Mouse (Mus musculus) MEL (cell line): ENCODE results near the gene Homer2.

ENCODE experiments used
- EP300 ChIP-seq, 2 experiments: IDR thresholded peaks; 2 replicates each; pipeline ENCODE4 v1.6.1; 2011; ENCODE audit warnings: improper control_type of control experiment in 2 of 2, low read length in 2 of 2, low read depth in 1 of 2, mild to moderate bottlenecking in 1 of 2
- POLR2A ChIP-seq, 2 experiments: IDR thresholded peaks; 2 replicates each; pipeline ENCODE4 v1.6.1; 2011 to 2012; ENCODE audit warnings: low read length in 2 of 2, mild to moderate bottlenecking in 2 of 2, control low read depth in 1 of 2, improper control_type of control experiment in 1 of 2, low read depth in 1 of 2, moderate library complexity in 1 of 2; ENCODE audit not compliant: control insufficient read depth in 1 of 2, insufficient read depth in 1 of 2, poor library complexity in 1 of 2

DNA sequence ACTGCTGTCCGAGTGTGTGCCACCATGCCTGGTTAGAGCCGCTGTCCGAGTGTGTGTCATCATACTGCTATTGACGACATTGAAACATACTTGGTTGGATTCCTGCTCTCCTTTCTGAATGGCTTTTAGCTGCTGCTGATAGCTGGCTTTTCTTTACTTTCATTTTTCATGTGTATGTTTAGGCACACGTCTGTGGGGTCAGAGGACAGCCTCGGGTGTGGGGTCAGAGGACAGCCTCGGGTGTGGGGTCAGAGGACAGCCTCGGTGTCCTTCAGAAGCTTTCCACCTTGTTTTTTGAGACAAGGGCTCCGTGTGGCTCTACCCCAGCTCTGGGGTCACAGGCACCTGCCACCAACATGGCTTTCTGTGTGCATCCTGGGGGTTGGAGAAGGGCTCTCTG is 114.6 kb downstream of the Homer2 start:
- TF ChIP-seq EP300 (IDR thresholded peaks at IDR 0.05; ENCODE audit: low read depth in 1 of 2, low read length in 2 of 2) (no peak), POLR2A (IDR thresholded peaks at IDR 0.05; ENCODE audit: control insufficient read depth in 1 of 2, insufficient read depth in 1 of 2, low read depth in 1 of 2, low read length in 2 of 2, poor library complexity in 1 of 2) (no peak)
